ENCODE assay signal across 33 mouse cellular contexts in the genomic region with DNA sequence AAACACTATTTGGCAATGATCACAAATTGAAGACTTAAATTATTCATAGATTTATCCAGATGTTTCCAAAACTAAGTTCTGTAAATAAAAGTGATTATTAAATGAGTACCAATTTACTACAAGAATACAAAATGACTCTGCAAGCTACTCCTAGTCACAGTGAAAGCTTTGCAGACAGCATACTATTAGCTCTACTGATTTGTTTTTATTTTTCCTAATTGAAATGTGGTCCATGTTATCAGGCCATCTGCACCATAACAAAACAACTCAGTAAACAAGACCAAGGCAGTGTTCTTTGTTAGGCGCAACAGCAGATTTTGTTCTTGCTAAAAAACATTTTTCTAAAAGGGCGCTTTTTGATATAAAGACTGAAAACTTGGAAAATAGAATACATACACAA.
"Had no signal": no experiment of that assay in that cellular context is flagged by ENCODE, and none has a peak within 500 bp of the region (broad histone marks: within the 10 kb centered on the region; RNA-seq: fewer than 3 reads in every experiment).

No protein-coding gene starts in this region.

- DNase-seq: heart, postnatal 10 days; heart, postnatal 14 days; heart, postnatal 36 days; heart, postnatal 4 days; kidney, adult 11 months; kidney, adult 18-20 months; kidney, adult 2 months; kidney, adult 8-10 months; kidney, adult 9 months; kidney, postnatal 10 days; kidney, postnatal 14 days; kidney, postnatal 25 days; kidney, postnatal 36 days; kidney, postnatal 4 days; layer of hippocampus, adult 9-11 months; layer of hippocampus, postnatal 36 days had no signal

- H3K4me1 ChIP-seq: heart, embryonic 15.5 days; hindbrain, embryonic 10.5 days; hindbrain, embryonic 12.5 days; hindbrain, embryonic 13.5 days; hindbrain, embryonic 15.5 days; intestine, embryonic 15.5 days; kidney, embryonic 15.5 days had no signal

- H3K9ac ChIP-seq: heart, embryonic 13.5 days; heart, embryonic 15.5 days; hindbrain, embryonic 12.5 days; hindbrain, embryonic 13.5 days; hindbrain, embryonic 14.5 days; hindbrain, embryonic 15.5 days; intestine, embryonic 15.5 days; kidney, embryonic 15.5 days had no signal

- H3K9me3 ChIP-seq: heart, embryonic 15.5 days; hindbrain, embryonic 12.5 days; hindbrain, embryonic 13.5 days; hindbrain, embryonic 15.5 days; intestine, embryonic 15.5 days; kidney, embryonic 15.5 days had no signal

- H3K36me3 ChIP-seq: heart, embryonic 15.5 days; hindbrain, embryonic 13.5 days; hindbrain, embryonic 15.5 days; intestine, embryonic 15.5 days; kidney, embryonic 15.5 days had no signal

- H3K27me3 ChIP-seq: heart, embryonic 13.5 days; heart, embryonic 15.5 days; hindbrain, embryonic 12.5 days; hindbrain, embryonic 13.5 days; hindbrain, embryonic 15.5 days; intestine, embryonic 15.5 days; kidney, embryonic 15.5 days had no signal

- H3K27ac ChIP-seq: heart, embryonic 13.5 days; heart, embryonic 15.5 days; hindbrain, embryonic 10.5 days; hindbrain, embryonic 12.5 days; hindbrain, embryonic 13.5 days; hindbrain, embryonic 14.5 days; hindbrain, embryonic 15.5 days; hindbrain, postnatal 0 days; intestine, embryonic 15.5 days; kidney, embryonic 15.5 days; kidney, postnatal 0 days; layer of hippocampus, adult 2 months; left cerebral cortex, adult 2 months had no signal

- H3K4me2 ChIP-seq: heart, embryonic 13.5 days; heart, embryonic 15.5 days; hindbrain, embryonic 12.5 days; hindbrain, embryonic 13.5 days; hindbrain, embryonic 14.5 days; hindbrain, embryonic 15.5 days; intestine, embryonic 15.5 days; kidney, embryonic 15.5 days had no signal

- H3K4me3 ChIP-seq: heart, embryonic 13.5 days; heart, embryonic 15.5 days; hindbrain, embryonic 10.5 days; hindbrain, embryonic 12.5 days; hindbrain, embryonic 13.5 days; hindbrain, embryonic 15.5 days; intestine, embryonic 15.5 days; kidney, embryonic 15.5 days; layer of hippocampus, adult 2 months; left cerebral cortex, adult 2 months had no signal

- ATAC-seq: hindbrain, embryonic 16.5 days; hindbrain, postnatal 0 days; inflammation-experienced regulatory T-cells, adult 6 months; intestine, embryonic 15.5 days; intestine, embryonic 16.5 days; intestine, postnatal 0 days had no signal
